Mouse (Mus musculus) liver, embryonic 11.5 days (tissue): Measurements from ENCODE around the gene Ccdc85c. TPM values are rescaled to one million over a fixed set of nuclear protein-coding genes. Genes with fewer than 3 reads are reported as not detected.

Experiments used
- ATAC-seq: fragments of 200-750 bp; cut with Nextera tagmentation; replicated peaks from 2 replicates; pipeline ENCODE4 v1.8.0; 2017; ENCODE audit warnings: moderate number of reproducible peaks, mild to moderate bottlenecking, moderate TSS enrichment, moderate library complexity; ENCODE audit not compliant: low FRiP score
- DNase-seq: peaks from one replicate; pipeline ENCODE4 v3.0.0-alpha.2; 2017; ENCODE audit warnings: low spot score
- H3K27ac ChIP-seq: fragments of 300-500 bp; sonication (generic); 2 replicates; pipeline ENCODE4 v1.5.1; 2014; ENCODE audit warnings: mild to moderate bottlenecking, low read depth, low read length, control low read depth
- H3K27me3 ChIP-seq: fragments of 300-500 bp; sonication (generic); replicated peaks from 2 replicates; pipeline ENCODE4 v1.6.1; 2014; ENCODE audit warnings: low read length, mixed read lengths; ENCODE audit not compliant: control insufficient read depth, insufficient read depth
- H3K36me3 ChIP-seq: fragments of 300-500 bp; sonication (generic); 2 replicates; pipeline ENCODE4 v1.6.1; 2014; ENCODE audit warnings: mild to moderate bottlenecking, low read length, moderate library complexity, mixed read lengths; ENCODE audit not compliant: control insufficient read depth, insufficient read depth
- H3K4me1 ChIP-seq: fragments of 300-500 bp; sonication (generic); replicated peaks from 2 replicates; pipeline ENCODE4 v1.6.1; 2014; ENCODE audit warnings: low read length, mixed read lengths; ENCODE audit not compliant: control insufficient read depth, insufficient read depth
- H3K4me2 ChIP-seq: fragments of 300-500 bp; sonication (generic); 2 replicates; pipeline ENCODE4 v1.6.1; 2014; ENCODE audit warnings: mild to moderate bottlenecking, control low read depth, moderate library complexity
- H3K4me3 ChIP-seq: fragments of 300-500 bp; sonication (generic); 2 replicates; pipeline ENCODE4 v1.5.1; 2014; ENCODE audit warnings: low read depth, low read length, control low read depth
- H3K9ac ChIP-seq: fragments of 300-500 bp; sonication (generic); 2 replicates; pipeline ENCODE4 v1.6.1; 2014; ENCODE audit warnings: low read depth, low read length, control low read depth
- H3K9me3 ChIP-seq: fragments of 300-500 bp; sonication (generic); 2 replicates; pipeline ENCODE4 v1.6.1; 2016; ENCODE audit warnings: low read length, inconsistent platforms, mixed read lengths; ENCODE audit not compliant: control insufficient read depth
- WGBS: fragments of 180-500 bp; shearing (Covaris S2); extraction: QIAGEN DNeasy Blood & Tissue Kit; methylation state at CpG from one replicate; pipeline ENCODE4 v1.1.7; 2014; 5-methylcytosine and 5-hydroxymethylcytosine counted together
- polyA plus RNA-seq: library from polyadenylated mRNA; unstranded; fragments of >200 nt; fragmentation: Nextera tagmentation; extraction: Ambion mirVana; gene quantifications from 2 replicates; pipeline ENCODE4 v1.2.1, GENCODE M21; 2014

Ccdc85c gene
- polyA plus RNA-seq, 1 experiment from 2014 or later, result 7.4 TPM

- H3K4me1 ChIP-seq, result peaks cover 8% of the 10 kb centered on the region
- no peak overlapping the region for H3K9ac ChIP-seq
- H3K27ac ChIP-seq, result no peak overlapping the region
- ATAC-seq, result no peak
- no peak overlapping the region for H3K4me2 ChIP-seq
- no peaks in the 10 kb centered on the region for H3K9me3 ChIP-seq
- DNase-seq, result no peak
- WGBS, result 70% methylated on average over 4 of the region's 4 CpGs
- no peaks in the 10 kb centered on the region for H3K27me3 ChIP-seq
- no peak overlapping the region for H3K4me3 ChIP-seq
- no peaks in the 10 kb centered on the region for H3K36me3 ChIP-seq
These were observed 11.2 kb upstream of the Ccdc85c start for GRCm38 (mm10) chr12:108286381-108286780.

DNA sequence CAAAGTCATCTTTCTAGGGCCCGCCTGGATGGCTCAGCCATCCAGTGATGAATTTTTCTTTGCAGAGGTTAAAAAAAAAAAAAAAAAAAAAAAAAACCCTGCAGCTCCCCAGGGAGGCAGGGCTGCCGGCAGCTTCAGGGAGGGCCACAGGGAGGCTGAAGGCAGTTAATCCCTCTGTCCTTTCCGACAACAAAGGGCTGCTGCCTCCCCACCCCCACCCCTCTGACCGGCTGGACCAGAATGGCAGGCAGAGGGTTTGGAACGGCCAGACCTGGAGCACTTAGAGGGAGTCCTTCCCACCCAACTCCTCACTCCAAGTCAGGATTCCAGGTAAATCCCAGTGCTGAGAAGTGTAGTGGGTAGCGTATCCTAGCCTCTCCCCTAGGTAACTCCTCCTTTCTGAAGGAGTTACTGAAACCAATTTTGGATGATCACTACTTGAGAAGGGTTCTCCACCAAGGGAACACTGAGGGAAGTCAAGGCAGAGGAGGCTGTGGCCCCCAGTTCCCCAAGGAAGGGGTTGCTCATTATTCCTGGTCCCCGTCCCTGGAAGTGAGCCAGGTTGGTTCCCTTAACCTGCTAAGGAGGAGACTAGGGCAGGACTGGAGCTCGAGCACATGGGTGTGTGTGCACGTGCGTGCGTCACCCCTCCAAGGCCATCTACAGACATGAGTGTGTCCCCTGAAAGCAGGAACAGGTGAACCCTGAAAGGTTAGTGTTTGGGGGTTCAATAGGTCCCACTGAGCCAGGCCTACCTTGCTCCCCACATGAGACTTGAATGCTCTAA, 10.2 kb upstream of the Ccdc85c start:
- WGBS, result 40% methylated on average over 11 of the region's 11 CpGs
- H3K27me3 ChIP-seq, result no peaks in the 10 kb centered on the region
- H3K27ac ChIP-seq, result no peak overlapping the region
- ATAC-seq (no peak), DNase-seq (no peak)
- no peaks in the 10 kb centered on the region for H3K9me3 ChIP-seq
- H3K4me2 ChIP-seq, result no peak overlapping the region
- no peak overlapping the region for H3K9ac ChIP-seq
- peaks cover 8% of the 10 kb centered on the region for H3K4me1 ChIP-seq
- H3K36me3 ChIP-seq, result no peaks in the 10 kb centered on the region
- H3K4me3 ChIP-seq, result no peak overlapping the region

DNA sequence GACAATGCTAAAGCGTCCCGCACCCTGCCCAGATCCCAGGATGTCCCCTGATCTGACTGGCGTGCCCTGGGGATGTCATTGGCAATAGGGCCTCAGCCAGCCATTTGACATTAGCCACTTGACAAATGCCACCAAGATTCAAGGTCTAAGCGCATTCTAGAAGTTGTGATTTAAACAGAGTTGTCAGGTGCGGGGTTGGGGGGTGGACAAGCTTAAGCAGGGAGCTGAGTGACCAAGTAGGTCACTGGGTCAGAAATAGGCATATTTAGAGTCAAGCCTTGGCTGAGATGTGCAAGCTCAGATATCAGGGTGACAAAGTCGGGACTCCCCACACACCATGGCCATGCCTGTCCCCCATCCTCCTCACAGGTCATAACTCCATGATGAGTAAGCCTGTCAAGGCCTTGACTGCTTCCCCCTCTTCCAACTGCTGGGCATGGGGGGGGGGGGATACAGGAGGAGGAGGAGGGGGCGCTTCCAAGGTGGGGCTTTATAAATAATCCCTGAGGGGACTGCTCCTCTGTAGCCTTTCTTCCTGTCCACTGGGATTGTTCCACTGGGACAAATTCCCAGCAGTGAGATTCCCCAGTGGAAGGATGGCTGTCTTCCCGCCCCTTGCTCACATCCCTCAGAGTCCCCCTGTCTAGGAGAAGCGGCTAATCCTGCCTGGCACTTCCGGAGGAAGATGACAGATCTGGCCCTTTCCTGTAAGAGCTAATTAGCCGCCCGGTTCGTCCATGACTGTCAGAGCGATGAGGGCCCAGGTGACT, 9.4 kb upstream of the Ccdc85c start:
- no peaks in the 10 kb centered on the region for H3K36me3 ChIP-seq
- no peak for ATAC-seq
- no peak overlapping the region for H3K4me2 ChIP-seq
- no peak overlapping the region for H3K27ac ChIP-seq
- DNase-seq, result no peak
- H3K4me1 ChIP-seq, result peaks cover 8% of the 10 kb centered on the region
- H3K9me3 ChIP-seq, result no peaks in the 10 kb centered on the region
- no peak overlapping the region for H3K9ac ChIP-seq
- H3K27me3 ChIP-seq, result no peaks in the 10 kb centered on the region
- WGBS, result 38% methylated on average over 14 of the region's 14 CpGs
- H3K4me3 ChIP-seq, result no peak overlapping the region

DNA sequence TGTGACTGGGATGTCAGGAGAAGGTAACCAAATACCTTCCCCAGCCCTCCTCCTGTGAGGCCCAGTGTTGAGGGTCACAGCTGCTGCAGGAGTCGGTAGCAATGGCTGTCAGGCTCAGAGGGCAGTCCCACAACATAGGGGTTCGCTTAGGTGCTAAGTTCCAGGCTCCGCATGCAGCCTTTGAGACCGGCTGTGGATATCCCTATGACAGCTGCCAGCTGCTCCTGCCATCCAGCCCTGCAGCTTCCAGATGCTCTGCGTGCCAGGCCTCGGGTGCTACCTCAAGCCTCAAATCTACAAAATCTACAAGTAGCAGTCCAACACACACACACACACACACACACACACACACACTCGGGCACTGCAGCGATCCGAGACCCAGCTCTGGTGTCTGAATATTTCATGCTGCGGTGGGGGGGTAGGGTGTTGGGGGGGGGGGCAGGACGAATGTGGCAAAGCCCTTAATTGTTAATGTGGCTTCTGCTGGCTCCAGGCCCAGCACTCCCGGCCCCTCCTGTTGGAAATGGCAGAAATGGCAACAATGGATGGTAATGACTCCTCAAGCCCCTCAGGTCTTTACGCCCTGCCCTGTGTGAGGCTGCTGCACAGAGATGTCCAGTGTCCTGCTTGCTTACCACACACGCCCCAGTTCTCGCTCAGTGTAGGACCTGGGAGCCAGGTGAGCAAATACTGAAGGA, 3.1 kb upstream of the Ccdc85c start:
- no peaks in the 10 kb centered on the region for H3K36me3 ChIP-seq
- no peak overlapping the region for H3K4me3 ChIP-seq
- DNase-seq, result no peak
- H3K4me1 ChIP-seq, result peaks cover 28% of the 10 kb centered on the region
- no peak overlapping the region for H3K4me2 ChIP-seq
- no peak for ATAC-seq
- H3K9me3 ChIP-seq, result no peaks in the 10 kb centered on the region
- WGBS, result 61% methylated on average over 15 of the region's 15 CpGs
- no peak overlapping the region for H3K27ac ChIP-seq
- H3K27me3 ChIP-seq, result peaks cover 18% of the 10 kb centered on the region
- H3K9ac ChIP-seq, result no peak overlapping the region

DNA sequence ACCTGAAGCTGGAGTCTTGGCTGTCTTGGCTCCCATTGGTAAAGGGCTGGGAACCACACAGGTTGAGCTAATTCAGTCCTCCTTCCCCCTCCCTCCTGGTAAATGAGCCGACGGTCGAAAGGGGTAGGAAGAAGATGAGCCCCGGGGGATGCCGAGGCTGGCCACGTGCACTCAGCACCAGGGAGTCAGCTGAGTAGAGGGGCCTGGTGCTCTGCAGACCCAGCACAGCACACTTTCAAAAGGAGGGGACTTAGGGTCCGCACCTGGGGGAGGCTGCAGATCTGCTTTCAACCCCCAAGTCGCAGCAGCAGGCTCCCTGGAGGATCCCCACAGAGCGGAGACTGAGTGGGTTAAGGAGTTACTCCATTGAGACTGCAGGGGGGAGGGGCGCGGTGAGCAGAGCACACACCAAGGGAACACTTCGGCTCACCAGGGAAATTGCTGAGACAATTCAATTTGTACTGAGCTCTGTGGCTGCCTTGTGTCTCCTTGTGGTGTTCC, 2.2 kb upstream of the Ccdc85c start:
- Histone ChIP-seq H3K4me3 (no peak overlapping the region), H3K36me3 (no peaks in the 10 kb centered on the region), H3K27me3 (peaks cover 18% of the 10 kb centered on the region), H3K9me3 (no peaks in the 10 kb centered on the region), H3K9ac (no peak overlapping the region), H3K27ac (no peak overlapping the region), H3K4me1 (peaks cover 38% of the 10 kb centered on the region), H3K4me2 (peak overlapping the region; percentile 41)
- WGBS, result 14% methylated on average over 12 of the region's 12 CpGs
- no peak for ATAC-seq
- DNase-seq, result no peak

GRCm38 (mm10) chr12:108275920-108276822, 946 bp upstream of the Ccdc85c start:
- Histone ChIP-seq H3K4me2 (peak overlapping the region; percentile 96), H3K9me3 (no peaks in the 10 kb centered on the region), H3K4me3 (peak overlapping the region; percentile 69), H3K4me1 (peaks cover 50% of the 10 kb centered on the region), H3K9ac (peak overlapping the region; percentile 71), H3K36me3 (no peaks in the 10 kb centered on the region), H3K27ac (peak overlapping the region; percentile 60), H3K27me3 (peaks cover 18% of the 10 kb centered on the region)
- ATAC-seq, result peak; percentile 13
- under 1% methylated on average over 45 of the region's 47 CpGs for WGBS
- no peak for DNase-seq

DNA sequence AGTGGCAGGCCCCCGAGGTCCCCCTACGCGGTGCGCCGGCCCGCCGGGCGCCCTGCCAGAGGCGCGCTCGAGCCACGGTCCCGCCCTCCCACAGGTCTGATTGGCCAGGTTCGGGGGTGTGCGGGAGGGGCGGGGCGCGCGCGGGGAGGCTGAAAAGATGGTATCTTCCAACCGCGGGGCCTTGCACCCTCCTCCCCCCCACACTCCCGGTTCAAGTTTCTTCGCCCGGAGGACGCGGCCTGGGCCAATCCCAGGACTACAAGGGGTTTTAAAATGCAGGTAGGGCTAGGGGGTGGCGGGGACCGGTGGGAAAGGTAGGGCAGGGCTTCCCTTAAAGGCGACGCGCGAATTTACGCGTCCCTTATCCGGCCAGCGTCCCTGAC, 274 bp upstream of the Ccdc85c start:
- H3K4me1 ChIP-seq, result peaks cover 57% of the 10 kb centered on the region
- H3K4me3 ChIP-seq, result peak overlapping the region; percentile 69
- H3K27me3 ChIP-seq, result peaks cover 18% of the 10 kb centered on the region
- H3K9ac ChIP-seq, result peak overlapping the region; percentile 71
- peak; percentile 98 for ATAC-seq
- H3K4me2 ChIP-seq, result peak overlapping the region; percentile 96
- peak overlapping the region; percentile 60 for H3K27ac ChIP-seq
- 0% methylated on average over 37 of the region's 37 CpGs for WGBS
- DNase-seq, result peak; percentile 99
- no peaks in the 10 kb centered on the region for H3K9me3 ChIP-seq
- no peaks in the 10 kb centered on the region for H3K36me3 ChIP-seq

DNA sequence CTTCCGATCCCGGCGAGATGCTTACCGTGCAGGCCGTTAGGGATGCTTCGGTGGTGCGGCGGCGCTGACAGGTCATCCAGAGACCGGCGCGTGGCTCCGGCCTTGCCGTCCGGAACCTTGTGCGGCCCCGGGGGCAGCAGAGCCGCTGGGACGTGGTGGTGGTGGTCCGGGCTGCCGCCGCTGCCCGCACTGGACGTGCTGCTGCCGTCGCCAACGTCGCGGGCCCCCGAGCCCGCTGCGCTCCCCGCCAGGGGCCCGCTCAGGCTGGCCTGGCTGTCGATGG, 971 bp downstream of the Ccdc85c start:
- peak overlapping the region; percentile 69 for H3K4me3 ChIP-seq
- H3K27ac ChIP-seq, result no peak overlapping the region; the same call in 1 of the 2 replicates
- H3K27me3 ChIP-seq, result peaks cover 18% of the 10 kb centered on the region
- no peaks in the 10 kb centered on the region for H3K9me3 ChIP-seq
- ATAC-seq (no peak), DNase-seq (peak; percentile 55)
- peak overlapping the region; percentile 96 for H3K4me2 ChIP-seq
- under 1% methylated on average over 32 of the region's 35 CpGs for WGBS
- H3K9ac ChIP-seq, result peak overlapping the region; percentile 66
- no peaks in the 10 kb centered on the region for H3K36me3 ChIP-seq
- H3K4me1 ChIP-seq, result peaks cover 65% of the 10 kb centered on the region
